Mouse (Mus musculus) splenic B cell, adult 2 months (primary cell): ENCODE measurements around the gene Pitpnc1.

Source experiments
- DNase-seq: peaks from one replicate; pipeline ENCODE4 v3.0.0-alpha.2; 2011; ENCODE audit warnings: low read depth, low spot score
- H3K27me3 ChIP-seq: 2 replicates; pipeline ENCODE4 v1.6.1; 2012; ENCODE audit warnings: mild to moderate bottlenecking, low read length, moderate library complexity, mixed read lengths; ENCODE audit not compliant: control insufficient read depth, poor library complexity, insufficient read depth, severe bottlenecking
- H3K36me3 ChIP-seq: 2 replicates; pipeline ENCODE4 v1.6.1; 2012; ENCODE audit warnings: mild to moderate bottlenecking, low read length, moderate library complexity, mixed read lengths; ENCODE audit not compliant: control insufficient read depth, poor library complexity, insufficient read depth, severe bottlenecking

Gene Pitpnc1

GRCm38 (mm10) chr11:107365938-107366712 is 104.4 kb downstream of the Pitpnc1 start:
- H3K27me3 ChIP-seq, result no peaks in the 10 kb centered on the region
- no peak for DNase-seq
- H3K36me3 ChIP-seq, result no peaks in the 10 kb centered on the region

GRCm38 (mm10) chr11:107358695-107359094 is 111.8 kb downstream of the Pitpnc1 start:
- Histone ChIP-seq H3K36me3 (no peaks in the 10 kb centered on the region), H3K27me3 (no peaks in the 10 kb centered on the region)
- no peak for DNase-seq

GRCm38 (mm10) chr11:107356224-107356623 is 114.3 kb downstream of the Pitpnc1 start:
- no peaks in the 10 kb centered on the region for H3K36me3 ChIP-seq
- DNase-seq, result no peak
- no peaks in the 10 kb centered on the region for H3K27me3 ChIP-seq

DNA sequence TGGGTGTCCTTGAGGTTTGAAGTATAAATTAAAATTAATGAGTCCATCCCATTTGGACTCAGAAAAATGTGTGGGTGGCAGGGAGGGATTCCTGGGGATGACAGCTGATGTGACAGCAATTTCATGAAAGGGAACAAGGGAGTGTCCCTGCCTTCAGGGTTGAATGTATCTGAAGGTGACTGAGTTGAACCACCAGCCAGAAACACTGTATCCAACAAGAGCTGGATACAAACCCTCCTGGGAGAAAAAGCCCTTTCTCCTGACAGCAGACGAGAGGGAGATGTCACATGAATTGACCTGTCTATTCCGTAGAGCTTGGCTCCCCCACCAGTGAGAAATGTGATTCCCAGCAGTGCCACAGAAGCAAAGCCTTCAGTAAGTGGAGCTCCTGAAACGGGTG is 115.0 kb downstream of the Pitpnc1 start:
- Histone ChIP-seq H3K36me3 (no peaks in the 10 kb centered on the region), H3K27me3 (no peaks in the 10 kb centered on the region)
- DNase-seq, result no peak

DNA sequence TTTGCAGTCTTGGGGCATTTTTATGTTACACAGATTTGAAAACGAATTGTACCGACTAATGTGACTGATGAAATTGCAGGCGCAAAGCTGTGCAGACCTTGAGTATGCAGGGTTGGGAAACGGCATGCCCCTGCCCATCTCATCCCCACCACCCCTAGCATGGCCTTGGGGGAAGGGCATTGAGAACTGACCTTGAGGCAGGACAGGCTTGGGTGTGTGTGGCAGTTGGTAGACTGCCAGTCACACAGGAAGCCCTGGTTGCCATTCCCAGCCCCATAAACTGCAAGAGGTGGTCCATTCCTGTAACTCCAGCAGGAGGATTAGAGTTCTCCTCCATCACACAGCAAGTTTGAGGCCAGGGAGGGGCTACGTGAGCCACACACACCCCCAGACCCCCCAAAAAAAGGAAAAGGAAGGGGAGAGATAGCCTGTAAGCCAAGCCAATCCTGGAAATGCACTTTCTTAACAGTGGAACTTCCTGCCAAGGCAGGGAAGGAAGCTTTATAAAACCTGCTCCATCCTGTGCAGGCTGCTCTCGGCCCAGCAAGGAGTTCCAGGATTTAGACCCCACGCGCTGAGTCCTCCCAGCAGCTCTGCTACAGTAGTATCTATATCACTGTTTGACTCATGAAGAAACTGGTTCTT is 115.9 kb downstream of the Pitpnc1 start:
- H3K36me3 ChIP-seq, result no peaks in the 10 kb centered on the region
- H3K27me3 ChIP-seq, result no peaks in the 10 kb centered on the region
- DNase-seq, result no peak

DNA sequence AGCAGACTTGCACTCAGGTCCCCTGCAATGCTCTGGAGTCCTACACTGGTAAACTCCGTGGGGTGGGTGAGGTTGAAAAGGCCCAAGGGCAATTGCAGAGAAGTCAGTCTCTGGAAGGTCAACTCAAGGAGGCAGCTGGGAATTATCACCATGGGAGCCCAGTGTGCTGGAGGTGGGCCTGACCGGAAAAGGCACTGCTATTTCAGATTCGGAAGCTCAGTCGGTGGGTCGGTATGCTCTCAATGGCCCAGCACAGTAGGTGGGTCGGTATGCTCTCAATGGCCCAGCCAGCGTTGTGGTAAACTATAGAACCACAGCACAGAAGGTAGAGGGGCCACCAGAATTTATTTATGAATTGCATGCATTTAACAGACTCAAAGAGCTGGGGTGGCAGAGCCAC is 117.9 kb downstream of the Pitpnc1 start:
- H3K27me3 ChIP-seq, result no peaks in the 10 kb centered on the region
- no peaks in the 10 kb centered on the region for H3K36me3 ChIP-seq
- no peak for DNase-seq

- Histone ChIP-seq H3K36me3 (no peaks in the 10 kb centered on the region), H3K27me3 (no peaks in the 10 kb centered on the region)
- DNase-seq, result no peak
Measured at GRCm38 (mm10) chr11:107349756-107350155, 120.7 kb downstream of the Pitpnc1 start.

GRCm38 (mm10) chr11:107343031-107343430 is 127.5 kb downstream of the Pitpnc1 start:
- Histone ChIP-seq H3K27me3 (no peaks in the 10 kb centered on the region), H3K36me3 (no peaks in the 10 kb centered on the region)
- no peak for DNase-seq

- no peak for DNase-seq
- Histone ChIP-seq H3K36me3 (no peaks in the 10 kb centered on the region), H3K27me3 (no peaks in the 10 kb centered on the region)
Measured at GRCm38 (mm10) chr11:107342432-107342831, 128.1 kb downstream of the Pitpnc1 start.

- no peak for DNase-seq
- H3K36me3 ChIP-seq, result no peaks in the 10 kb centered on the region
- no peaks in the 10 kb centered on the region for H3K27me3 ChIP-seq
Measured at GRCm38 (mm10) chr11:107341293-107341692, 129.2 kb downstream of the Pitpnc1 start.

DNA sequence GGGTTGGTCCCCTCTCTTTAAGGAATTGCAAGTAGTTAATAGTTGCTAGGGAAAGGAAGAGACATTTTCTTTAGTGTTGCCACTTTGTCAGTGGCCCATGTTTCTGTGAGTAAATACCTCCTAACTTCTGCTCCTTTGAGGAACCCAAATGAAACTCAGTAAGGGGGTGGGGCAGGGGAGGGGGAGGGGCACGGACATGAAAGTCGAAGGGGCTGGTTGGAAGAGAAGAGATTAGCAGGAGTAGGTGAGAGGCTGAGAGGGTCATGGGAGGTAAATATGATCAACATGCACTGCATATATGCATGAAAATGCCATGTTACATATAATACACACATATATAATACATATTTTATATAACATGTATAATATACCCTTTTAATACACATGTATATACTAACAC is 129.7 kb downstream of the Pitpnc1 start:
- H3K36me3 ChIP-seq, result no peaks in the 10 kb centered on the region
- DNase-seq, result no peak
- H3K27me3 ChIP-seq, result no peaks in the 10 kb centered on the region

DNA sequence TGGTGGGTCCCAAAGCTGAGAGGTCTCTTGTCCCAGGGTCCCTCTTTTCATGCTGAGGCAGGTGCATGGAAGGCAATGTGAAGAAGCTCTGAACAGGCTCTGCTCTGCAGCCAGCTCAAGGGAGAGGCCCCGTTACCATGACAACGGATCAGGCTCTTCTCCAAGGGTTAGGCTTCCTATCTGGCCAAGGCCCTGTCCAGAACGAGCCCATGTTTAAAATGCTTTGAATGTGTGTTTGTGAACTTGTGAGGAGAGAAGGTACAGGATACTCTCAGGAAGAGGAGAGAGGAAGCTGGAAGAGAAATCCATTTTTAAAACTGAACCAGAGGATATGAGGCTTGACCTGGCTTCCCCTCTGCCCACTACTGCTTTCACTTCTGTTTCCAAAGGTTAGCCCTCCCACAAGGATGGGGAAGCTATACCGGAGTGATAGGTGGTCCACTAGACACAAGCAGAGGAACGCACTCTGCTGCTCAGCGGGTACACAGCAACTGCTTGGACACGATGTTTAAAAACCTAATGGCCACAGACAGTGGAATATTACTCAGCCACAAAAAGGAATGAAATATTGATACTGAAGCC is 131.2 kb downstream of the Pitpnc1 start:
- DNase-seq, result no peak
- no peaks in the 10 kb centered on the region for H3K36me3 ChIP-seq
- H3K27me3 ChIP-seq, result no peaks in the 10 kb centered on the region

DNA sequence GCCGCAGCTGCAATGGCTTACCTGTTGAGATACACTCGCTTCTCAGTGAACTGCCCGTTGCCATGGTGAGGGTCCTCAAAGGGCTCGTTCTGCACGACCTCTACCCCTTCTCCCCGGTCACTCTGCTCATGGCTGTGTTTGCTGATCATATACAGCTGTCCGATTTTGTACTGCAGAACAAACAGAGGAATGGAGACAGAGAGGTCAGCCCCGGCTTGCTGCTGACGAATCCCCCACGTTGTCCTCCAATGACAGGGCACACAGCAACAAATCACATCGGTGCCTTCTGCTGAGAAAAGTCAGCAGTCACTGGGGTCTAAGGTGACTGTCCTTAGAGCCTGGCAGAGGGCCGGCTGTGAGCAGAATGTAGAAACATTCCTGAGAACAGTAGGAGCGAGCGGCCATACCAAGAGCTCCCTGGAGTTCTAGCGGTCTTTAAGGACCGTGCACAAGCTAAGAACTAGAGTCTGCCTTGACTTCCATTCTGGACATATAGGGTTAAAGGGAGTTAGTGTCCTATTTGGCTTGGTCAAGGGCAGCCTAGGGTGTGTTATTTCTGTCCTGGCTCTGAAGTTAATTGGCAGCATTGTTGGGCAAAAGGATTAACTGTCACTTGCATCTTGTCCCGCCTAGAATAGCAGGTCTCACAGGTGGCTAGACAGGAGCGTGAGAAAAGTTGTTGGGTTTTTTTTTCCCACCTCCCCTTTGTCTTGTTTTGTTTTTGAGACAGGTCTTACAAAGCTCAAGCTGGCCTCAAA is 132.9 kb downstream of the Pitpnc1 start:
- Histone ChIP-seq H3K36me3 (no peaks in the 10 kb centered on the region), H3K27me3 (no peaks in the 10 kb centered on the region)
- DNase-seq, result no peak

- DNase-seq, result no peak
- H3K27me3 ChIP-seq, result no peaks in the 10 kb centered on the region
Measured at GRCm38 (mm10) chr11:107335756-107336155, 134.7 kb downstream of the Pitpnc1 start.

More at GRCm38 (mm10) chr11:107335756-107336155, 134.7 kb downstream of the Pitpnc1 start:
- H3K36me3 ChIP-seq, result no peaks in the 10 kb centered on the region
